Mouse (Mus musculus): ENCODE data around the gene Ppp1r13b.

DNA sequence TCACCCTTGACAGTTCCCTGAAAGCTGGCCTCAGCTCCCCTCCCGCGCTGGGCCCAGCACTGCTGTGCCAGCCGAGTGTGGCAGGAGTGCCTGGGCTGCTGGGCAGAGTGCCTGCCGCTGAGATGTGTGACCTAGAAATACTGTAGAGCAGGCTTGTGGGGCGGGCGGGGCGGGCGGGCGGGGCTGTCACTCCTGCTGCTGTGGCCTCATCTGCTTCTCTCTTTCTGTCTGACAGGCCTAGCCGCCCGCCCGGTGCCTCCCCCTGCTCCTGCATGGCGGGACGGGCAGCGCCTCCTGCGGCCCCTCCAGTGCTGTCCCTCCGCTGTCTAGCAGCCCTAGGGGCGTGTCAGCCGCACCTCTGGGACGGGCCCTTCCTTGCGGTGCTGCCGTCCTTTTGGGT is 113.8 kb downstream of the Ppp1r13b start:
- TF ChIP-seq CTCF (IDR thresholded peaks at IDR 0.05; ENCODE audit: insufficient read depth, low read length) (no peak), POLR2A (IDR thresholded peaks at IDR 0.05; ENCODE audit: borderline replicate concordance, extremely low read depth, low read depth, low read length) (no peak)
